Mouse (Mus musculus) CH12.LX (cell line): Measurements from ENCODE around the gene Thtpa. TPM values are rescaled to one million over a fixed set of nuclear protein-coding genes. Genes with fewer than 3 reads are reported as not detected.

Experiments
- DNase-seq: peaks from one replicate; pipeline ENCODE4 v3.0.0-alpha.2; 2013; ENCODE audit errors: extremely low read depth
- H3K27ac ChIP-seq: 2 replicates; pipeline ENCODE4 v1.5.1; 2012; ENCODE audit warnings: low read depth, mild to moderate bottlenecking, control low read depth, moderate library complexity; ENCODE audit not compliant: insufficient read depth
- H3K27me3 ChIP-seq: replicated peaks from 2 replicates; pipeline ENCODE3; 2012; ENCODE audit warnings: inconsistent platforms
- H3K36me3 ChIP-seq, 2 experiments: replicated peaks in 1 of 2; 2 replicates each; pipeline versions ENCODE3 to v1.6.1; 2012; ENCODE audit warnings: inconsistent platforms in 1 of 2, low read length in 1 of 2, mild to moderate bottlenecking in 1 of 2, mixed read lengths in 1 of 2, moderate library complexity in 1 of 2; ENCODE audit not compliant: control insufficient read depth in 1 of 2, insufficient read depth in 1 of 2
- H3K4me1 ChIP-seq, 2 experiments: 2 replicates each; pipeline ENCODE4 v1.6.1; 2012; ENCODE audit warnings: inconsistent platforms in 1 of 2, moderate library complexity in 1 of 2; ENCODE audit not compliant: insufficient read depth in 2 of 2, control insufficient read depth in 1 of 2
- H3K4me2 ChIP-seq: 2 replicates; pipeline ENCODE4 v1.6.1; 2012; ENCODE audit warnings: low read depth, mild to moderate bottlenecking, control low read depth; ENCODE audit not compliant: poor library complexity, insufficient read depth, severe bottlenecking
- H3K4me3 ChIP-seq, 3 experiments: fragments of 150-350 bp in 1 of 3; sonication (generic) in 1 of 3; replicated peaks in 1 of 3; 2 replicates each; pipeline versions ENCODE3 to v1.5.1; 2011 to 2012; ENCODE audit warnings: low read depth in 2 of 3, low read length in 2 of 3, mild to moderate bottlenecking in 2 of 3, moderate library complexity in 2 of 3, control low read depth in 1 of 3, improper control_type of control experiment in 1 of 3, inconsistent platforms in 1 of 3, mixed read lengths in 1 of 3; ENCODE audit not compliant: poor library complexity in 1 of 3
- H3K79me2 ChIP-seq: replicated peaks from 2 replicates; pipeline ENCODE4 v1.6.1; 2012; ENCODE audit warnings: mild to moderate bottlenecking, moderate library complexity; ENCODE audit not compliant: control insufficient read depth, poor library complexity, insufficient read depth, severe bottlenecking; ENCODE audit errors: extremely low read depth
- H3K9ac ChIP-seq: 2 replicates; pipeline ENCODE4 v1.6.1; 2012; ENCODE audit warnings: low read depth, mild to moderate bottlenecking, control low read depth, moderate library complexity; ENCODE audit not compliant: insufficient read depth
- H3K9me3 ChIP-seq: replicated peaks from 2 replicates; pipeline ENCODE3; 2012; ENCODE audit warnings: low read length, inconsistent platforms, mixed read lengths
- E2F4 ChIP-seq: IDR thresholded peaks from 2 replicates; pipeline ENCODE4 v1.6.1; 2011; ENCODE audit warnings: low read depth, low read length, improper control_type of control experiment; ENCODE audit not compliant: insufficient replicate concordance
- ELF1 ChIP-seq: IDR thresholded peaks from 2 replicates; pipeline ENCODE4 v1.6.1; 2014; ENCODE audit warnings: low read depth, mild to moderate bottlenecking, inconsistent platforms, low read length, improper control_type of control experiment
- EP300 ChIP-seq: IDR thresholded peaks from 2 replicates; pipeline ENCODE4 v1.6.1; 2011; ENCODE audit warnings: low read length, improper control_type of control experiment
- GABPA ChIP-seq: IDR thresholded peaks from 2 replicates; pipeline ENCODE4 v1.6.1; 2012; ENCODE audit warnings: low read depth, low read length, improper control_type of control experiment, inconsistent platforms; ENCODE audit not compliant: insufficient replicate concordance
- IRF4 ChIP-seq: IDR thresholded peaks from 2 replicates; pipeline ENCODE4 v1.6.1; 2014; ENCODE audit warnings: low read depth, mild to moderate bottlenecking, inconsistent platforms, low read length, improper control_type of control experiment
- KAT2A ChIP-seq: IDR thresholded peaks from 2 replicates; pipeline ENCODE4 v1.6.1; 2012; ENCODE audit warnings: low read length, improper control_type of control experiment, inconsistent platforms; ENCODE audit not compliant: insufficient replicate concordance
- MAFK ChIP-seq: IDR thresholded peaks from 2 replicates; pipeline ENCODE4 v1.6.1; 2011; ENCODE audit warnings: low read length, improper control_type of control experiment; ENCODE audit not compliant: insufficient replicate concordance
- MAZ ChIP-seq: IDR thresholded peaks from 2 replicates; pipeline ENCODE4 v1.6.1; 2012; ENCODE audit warnings: low read depth, mild to moderate bottlenecking, inconsistent platforms, low read length, improper control_type of control experiment, moderate library complexity
- MEF2A ChIP-seq: IDR thresholded peaks from 2 replicates; pipeline ENCODE4 v1.6.1; 2014; ENCODE audit warnings: low read depth, mild to moderate bottlenecking, inconsistent platforms, low read length, improper control_type of control experiment, borderline replicate concordance
- MYC ChIP-seq: IDR thresholded peaks from 2 replicates; pipeline ENCODE4 v1.6.1; 2011; ENCODE audit warnings: low read depth, mild to moderate bottlenecking, improper control_type of control experiment, low read length
- NELFE ChIP-seq: IDR thresholded peaks from 2 replicates; pipeline ENCODE4 v1.6.1; 2011; ENCODE audit warnings: low read depth, low read length, improper control_type of control experiment
- PAX5 ChIP-seq: IDR thresholded peaks from 2 replicates; pipeline ENCODE4 v1.6.1; 2012; ENCODE audit warnings: low read length, inconsistent platforms, mixed read lengths
- POLR2A ChIP-seq: IDR thresholded peaks from 2 replicates; pipeline ENCODE4 v1.6.1; 2011; ENCODE audit warnings: low read depth, mild to moderate bottlenecking, improper control_type of control experiment, low read length
- RAD21 ChIP-seq: IDR thresholded peaks from 2 replicates; pipeline ENCODE4 v1.6.1; 2011; ENCODE audit warnings: low read depth, mild to moderate bottlenecking, low read length, improper control_type of control experiment, moderate library complexity
- SIN3A ChIP-seq: IDR thresholded peaks from 2 replicates; pipeline ENCODE4 v1.6.1; 2012; ENCODE audit warnings: low read length, improper control_type of control experiment, inconsistent platforms
- TBP ChIP-seq: conservative IDR thresholded peaks from 2 replicates; pipeline ENCODE4 v1.6.1; 2011; ENCODE audit warnings: low read depth, low read length, improper control_type of control experiment
- USF1 ChIP-seq: IDR thresholded peaks from 2 replicates; pipeline ENCODE4 v1.6.1; 2014; ENCODE audit warnings: low read depth, mild to moderate bottlenecking, inconsistent platforms, low read length, improper control_type of control experiment
- USF2 ChIP-seq: conservative IDR thresholded peaks from 2 replicates; pipeline ENCODE4 v1.6.1; 2011; ENCODE audit warnings: low read depth, low read length, improper control_type of control experiment
- ZNF384 ChIP-seq: IDR thresholded peaks from 2 replicates; pipeline ENCODE4 v1.6.1; 2012; ENCODE audit warnings: low read depth, low read length, improper control_type of control experiment, inconsistent platforms
- dilution Hi-C: fragments of 300-500 bp; cut with MboI; formaldehyde crosslinking; loops from 2 replicates; pipeline ENCODE4 v1.14.3; 2020; ENCODE audit warnings: low sequenced_read_pairs; ENCODE audit not compliant: extremely low pct_unique_long_range_greater_than_20kb, extremely low pct_ligation_motif_present
- in situ Hi-C: fragments of 300-500 bp; cut with MboI; formaldehyde crosslinking; loops from 3 replicates; pipeline ENCODE4 v1.14.3; 2019; ENCODE audit warnings: low sequenced_read_pairs, low pct_ligation_motif_present, low pct_unique_long_range_greater_than_20kb, mixed read lengths
- polyA plus RNA-seq: library from polyadenylated mRNA; unstranded; fragments of >175 nt; gene quantifications from 2 replicates; pipeline ENCODE4 v1.2.1, GENCODE M21; 2012; ENCODE audit warnings: low read depth; ENCODE audit not compliant: insufficient read length
- total RNA-seq, 2 experiments: library from RNA; depleted of rRNA; stranded (reverse); fragments of 300-350 nt in 1 of 2; fragments of >200 nt in 1 of 2; gene quantifications; 2 replicates each; pipeline ENCODE4 v1.2.3; 2012 to 2014

Thtpa gene
- total and polyA plus RNA-seq, 3 experiments = 4.0 to 9.4 (median 6.7) TPM

DNA sequence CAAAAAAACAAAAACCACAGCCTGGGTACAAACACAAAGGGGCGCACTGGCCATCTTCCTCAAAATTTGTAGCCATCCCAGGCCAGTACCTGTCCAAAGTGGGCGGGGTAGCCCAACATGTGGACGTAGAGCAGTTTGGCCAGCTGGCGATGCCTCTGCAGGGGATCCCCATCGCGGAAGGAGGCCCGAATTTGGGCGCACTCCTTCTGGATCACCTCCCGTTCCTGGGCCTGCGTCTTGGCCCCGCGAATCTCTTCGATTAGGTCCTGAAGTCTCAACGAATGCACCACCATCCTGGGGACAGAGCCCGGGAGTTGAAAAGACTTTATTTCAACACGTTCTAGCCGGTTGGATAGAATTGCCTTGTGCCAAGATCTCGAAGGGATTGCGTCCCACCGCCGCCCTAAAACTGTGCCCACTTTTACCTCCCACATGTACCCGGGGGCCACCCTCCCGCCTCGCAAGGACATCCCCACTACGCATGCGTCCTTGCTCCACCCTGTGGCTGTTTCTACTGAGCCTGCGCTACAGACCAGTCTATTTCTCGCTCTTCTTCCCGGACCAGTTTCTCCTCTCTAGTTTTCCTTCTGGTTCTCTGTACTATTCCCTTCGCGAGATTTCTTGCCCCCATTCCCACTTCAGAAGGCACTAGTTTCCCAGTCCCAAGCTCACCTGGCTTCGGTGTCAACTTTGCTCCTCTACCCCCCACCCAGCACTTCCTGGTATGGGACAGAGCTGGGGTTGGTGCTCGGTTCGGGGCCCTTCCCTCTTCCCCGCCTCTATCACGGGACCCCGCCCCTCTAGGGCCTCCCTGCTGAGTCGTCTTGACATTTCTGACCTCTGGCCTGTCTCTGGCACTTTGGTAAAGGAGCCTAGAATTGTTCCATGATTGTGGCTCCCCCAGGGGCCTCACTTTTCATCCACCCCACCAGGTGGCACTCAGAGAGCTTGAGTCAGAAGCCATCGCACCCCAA, 11.5 kb downstream of the Thtpa start, which contains the start of gene Ap1g2 (continued):
- no peak for TF ChIP-seq MAFK

- peaks cover 6 to 31% of the 10 kb centered on the region in 2 experiments for H3K4me1 ChIP-seq
- peaks cover 15% of the 10 kb centered on the region for H3K27me3 ChIP-seq
- H3K9ac ChIP-seq = no peak overlapping the region
- H3K4me2 ChIP-seq = no peak overlapping the region
- DNase-seq = no peak
- no peak for TF ChIP-seq SIN3A
- TF ChIP-seq ZNF384 = no peak
- TF ChIP-seq MYC = no peak
- no peak for TF ChIP-seq MEF2A
- no peak for TF ChIP-seq KAT2A
- TF ChIP-seq NELFE = no peak
- no peak for TF ChIP-seq IRF4
- TF ChIP-seq USF1 = no peak
- no peak for TF ChIP-seq GABPA
- TF ChIP-seq ELF1 = no peak
- no peak for TF ChIP-seq POLR2A
- H3K36me3 ChIP-seq = peaks cover 24 to 31% of the 10 kb centered on the region in 2 experiments
- no peaks in the 10 kb centered on the region for H3K79me2 ChIP-seq
- no peak overlapping the region for H3K4me3 ChIP-seq
- dilution Hi-C loops (no loop called here), in situ Hi-C loops (no loop called here)
- H3K27ac ChIP-seq = no peak overlapping the region
- H3K9me3 ChIP-seq = no peaks in the 10 kb centered on the region
Observed at GRCm38 (mm10) chr14:55106990-55107389, 12.4 kb downstream of the Thtpa start.

GRCm38 (mm10) chr14:55108202-55108870, 13.8 kb downstream of the Thtpa start:
- in situ Hi-C loops = no loop called here
- no peaks in the 10 kb centered on the region for H3K79me2 ChIP-seq
- H3K4me2 ChIP-seq = no peak overlapping the region
- TF ChIP-seq TBP (no peak), MAFK (no peak), KAT2A (no peak), SIN3A (no peak), MYC (no peak), EP300 (no peak), MAZ (no peak), NELFE (no peak), POLR2A (no peak), ZNF384 (no peak), PAX5 (no peak), E2F4 (no peak), RAD21 (no peak), IRF4 (no peak), USF2 (no peak)
- DNase-seq = no peak
- H3K27me3 ChIP-seq = peaks cover 15% of the 10 kb centered on the region
- H3K9ac ChIP-seq = no peak overlapping the region
- no peaks in the 10 kb centered on the region for H3K9me3 ChIP-seq
- dilution Hi-C loops = no loop called here
- peaks cover 11 to 18% of the 10 kb centered on the region in 2 experiments for H3K36me3 ChIP-seq
- peaks cover 6 to 31% of the 10 kb centered on the region in 2 experiments for H3K4me1 ChIP-seq
- no peak overlapping the region for H3K27ac ChIP-seq
- H3K4me3 ChIP-seq = no peak overlapping the region
